Mouse (Mus musculus) lung, embryonic 14.5 days (tissue): ENCODE results near the gene Nrap. TPM values are rescaled to one million over a fixed set of nuclear protein-coding genes. Genes with fewer than 3 reads are reported as not detected.

ENCODE experiments used
- ATAC-seq: fragments of 200-750 bp; cut with Nextera tagmentation; 2 replicates; pipeline ENCODE4 v1.8.0; 2017; ENCODE audit warnings: mild to moderate bottlenecking, moderate TSS enrichment, moderate library complexity; ENCODE audit not compliant: insufficient read depth
- DNase-seq: peaks from one replicate; pipeline ENCODE4 v3.0.0-alpha.2; 2015
- H3K27ac ChIP-seq: fragments of 300-500 bp; sonication (generic); 2 replicates; pipeline ENCODE4 v1.5.1; 2014; ENCODE audit warnings: low read depth, mild to moderate bottlenecking, moderate library complexity
- H3K27me3 ChIP-seq: fragments of 300-500 bp; sonication (generic); 2 replicates; pipeline ENCODE4 v1.6.1; 2014; ENCODE audit warnings: low read length, control low read depth; ENCODE audit not compliant: insufficient read depth
- H3K36me3 ChIP-seq: fragments of 300-500 bp; sonication (generic); 2 replicates; pipeline ENCODE4 v1.6.1; 2014; ENCODE audit warnings: control low read depth; ENCODE audit not compliant: insufficient read depth
- H3K4me1 ChIP-seq: fragments of 300-500 bp; sonication (generic); 2 replicates; pipeline ENCODE4 v1.6.1; 2014; ENCODE audit warnings: antibody characterized with exemption, control low read depth; ENCODE audit not compliant: insufficient read depth
- H3K4me2 ChIP-seq: fragments of 300-500 bp; sonication (generic); 2 replicates; pipeline ENCODE4 v1.6.1; 2014; ENCODE audit warnings: mild to moderate bottlenecking
- H3K4me3 ChIP-seq: fragments of 300-500 bp; sonication (generic); 2 replicates; pipeline ENCODE4 v1.5.1; 2014; ENCODE audit warnings: low read depth, low read length
- H3K9ac ChIP-seq: fragments of 300-500 bp; sonication (generic); 2 replicates; pipeline ENCODE4 v1.6.1; 2014
- H3K9me3 ChIP-seq: fragments of 300-500 bp; sonication (generic); 2 replicates; pipeline ENCODE4 v1.6.1; 2016; ENCODE audit warnings: low read depth, low read length, control low read depth
- CTCF ChIP-seq: IDR thresholded peaks from 2 replicates; pipeline ENCODE4 v1.5.1; 2016; ENCODE audit warnings: antibody characterized with exemption, low read depth
- WGBS: fragments of 180-500 bp; shearing (Covaris S2); extraction: QIAGEN DNeasy Blood & Tissue Kit; methylation state at CpG from one replicate; pipeline ENCODE4 v1.1.7; 2014; 5-methylcytosine and 5-hydroxymethylcytosine counted together
- polyA plus RNA-seq: library from polyadenylated mRNA; unstranded; fragments of >200 nt; fragmentation: Nextera tagmentation; extraction: Ambion mirVana; gene quantifications from 2 replicates; pipeline ENCODE4 v1.2.1, GENCODE M21; 2014

The Nrap gene
- polyA plus RNA-seq, 1 experiment from 2014 or later = 0.18 TPM

DNA sequence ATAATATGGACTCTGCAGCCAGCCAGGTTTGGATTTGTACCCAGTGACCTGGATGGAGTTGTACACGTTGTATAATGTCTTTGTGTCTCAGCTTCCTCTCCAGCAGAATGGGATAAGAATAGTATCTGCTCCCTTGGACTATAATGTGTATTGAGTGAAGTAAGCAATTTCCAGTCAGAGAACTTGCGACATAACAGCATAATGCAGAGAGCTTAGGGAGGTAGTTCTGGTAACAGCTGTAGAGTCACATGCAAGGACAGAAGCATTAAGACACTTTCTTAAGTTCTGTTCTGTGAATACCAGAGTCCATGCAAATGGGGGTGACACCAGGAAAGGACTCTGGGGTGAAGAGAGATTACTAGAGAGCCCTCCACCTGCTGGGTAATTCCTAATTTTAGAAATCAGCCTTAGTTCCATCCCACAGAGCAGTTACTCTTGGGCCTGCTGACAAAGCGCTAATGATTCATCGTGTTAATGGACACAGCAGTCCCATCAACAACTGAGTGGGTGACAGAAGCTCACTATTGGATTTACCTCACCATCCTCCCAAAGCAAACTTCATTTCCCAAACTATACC lies 2.0 kb downstream of the Nrap start:
- Histone ChIP-seq H3K4me2 (no peak overlapping the region), H3K4me1 (no peaks in the 10 kb centered on the region), H3K27me3 (no peaks in the 10 kb centered on the region), H3K36me3 (no peaks in the 10 kb centered on the region), H3K9ac (no peak overlapping the region), H3K4me3 (no peak overlapping the region), H3K27ac (no peak overlapping the region), H3K9me3 (no peaks in the 10 kb centered on the region)
- no peak for DNase-seq
- TF ChIP-seq CTCF = no peak
- ATAC-seq = no peak
- WGBS = 73% methylated on average over 4 of the region's 4 CpGs

DNA sequence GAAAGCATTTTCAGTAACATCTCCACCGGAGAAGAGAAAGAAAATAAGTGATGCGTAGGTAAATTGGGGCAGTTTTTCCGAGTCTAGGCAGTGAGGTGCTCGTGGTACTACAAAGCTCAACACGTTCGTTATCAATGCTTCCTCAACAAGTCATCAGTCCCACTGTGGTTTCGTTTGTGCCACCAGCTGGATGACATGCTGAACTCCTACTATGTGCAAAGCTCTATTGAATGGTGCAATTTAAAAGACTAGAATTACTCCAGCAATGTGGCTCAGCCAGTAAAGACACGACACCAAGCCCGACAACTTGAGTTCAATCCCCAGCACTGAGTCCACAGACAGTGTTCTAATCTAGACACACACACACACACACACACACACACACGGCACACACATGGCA lies 3.7 kb downstream of the Nrap start:
- ATAC-seq = no peak

DNA sequence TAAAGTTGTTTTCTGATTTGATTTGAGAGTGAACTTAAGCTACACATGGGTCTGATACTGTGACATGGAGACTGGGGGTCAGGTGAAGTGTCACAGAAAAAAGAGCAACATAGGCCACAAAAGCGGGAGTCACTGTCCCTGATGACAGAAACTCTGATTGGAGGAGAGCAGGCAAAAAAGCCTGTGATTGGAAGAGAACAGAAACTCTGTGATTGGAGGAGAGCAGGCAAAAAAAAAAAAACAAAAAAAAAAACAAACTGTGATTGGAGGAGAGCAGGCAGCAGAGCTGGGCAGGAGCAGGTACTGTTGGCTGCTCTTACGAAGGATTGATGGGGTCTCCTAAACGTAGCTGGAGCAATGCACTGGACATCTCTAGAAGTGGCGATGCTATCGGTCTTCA lies 4.3 kb downstream of the Nrap start:
- DNase-seq (no peak), ATAC-seq (no peak)
- Histone ChIP-seq H3K4me2 (no peak overlapping the region), H3K27ac (no peak overlapping the region), H3K4me3 (no peak overlapping the region), H3K9ac (no peak overlapping the region), H3K36me3 (no peaks in the 10 kb centered on the region), H3K4me1 (no peaks in the 10 kb centered on the region), H3K9me3 (no peaks in the 10 kb centered on the region), H3K27me3 (no peaks in the 10 kb centered on the region)
- TF ChIP-seq CTCF = no peak
- WGBS = 70% methylated on average over 5 of the region's 5 CpGs

More for the DNA sequence above, 3.7 kb downstream of the Nrap start:
- Histone ChIP-seq H3K9ac (no peak overlapping the region), H3K36me3 (no peaks in the 10 kb centered on the region), H3K27me3 (no peaks in the 10 kb centered on the region), H3K9me3 (no peaks in the 10 kb centered on the region), H3K4me2 (no peak overlapping the region), H3K27ac (no peak overlapping the region), H3K4me1 (no peaks in the 10 kb centered on the region), H3K4me3 (no peak overlapping the region)
- TF ChIP-seq CTCF = no peak
- 91% methylated on average over 10 of the region's 10 CpGs for WGBS
- no peak for DNase-seq

DNA sequence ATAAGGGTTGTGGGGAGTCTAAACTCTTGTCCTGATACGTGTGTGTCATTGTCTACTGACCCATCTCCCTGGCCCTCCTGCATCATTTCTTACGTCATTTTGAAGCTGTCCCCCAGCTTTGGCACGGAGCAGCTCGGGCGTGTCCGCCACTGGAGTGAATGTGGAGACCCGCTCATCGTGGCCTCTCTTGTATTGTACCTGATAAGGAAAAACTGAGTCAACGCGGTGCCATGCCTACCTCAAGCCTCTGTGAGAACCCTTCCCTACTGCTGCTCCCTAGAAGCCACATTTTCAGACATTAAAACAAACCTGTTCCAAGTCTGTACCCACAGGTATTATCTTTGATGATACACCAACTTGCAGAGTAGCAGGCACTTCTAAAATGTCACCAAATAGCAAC lies 8.4 kb downstream of the Nrap start:
- no peak overlapping the region for H3K4me2 ChIP-seq
- H3K36me3 ChIP-seq = no peaks in the 10 kb centered on the region
- no peak overlapping the region for H3K4me3 ChIP-seq
- no peaks in the 10 kb centered on the region for H3K27me3 ChIP-seq
- no peak overlapping the region for H3K27ac ChIP-seq
- H3K4me1 ChIP-seq = no peaks in the 10 kb centered on the region
- no peak for DNase-seq
- ATAC-seq = no peak
- TF ChIP-seq CTCF = no peak
- no peaks in the 10 kb centered on the region for H3K9me3 ChIP-seq
- 88% methylated on average over 10 of the region's 10 CpGs for WGBS
- H3K9ac ChIP-seq = no peak overlapping the region

DNA sequence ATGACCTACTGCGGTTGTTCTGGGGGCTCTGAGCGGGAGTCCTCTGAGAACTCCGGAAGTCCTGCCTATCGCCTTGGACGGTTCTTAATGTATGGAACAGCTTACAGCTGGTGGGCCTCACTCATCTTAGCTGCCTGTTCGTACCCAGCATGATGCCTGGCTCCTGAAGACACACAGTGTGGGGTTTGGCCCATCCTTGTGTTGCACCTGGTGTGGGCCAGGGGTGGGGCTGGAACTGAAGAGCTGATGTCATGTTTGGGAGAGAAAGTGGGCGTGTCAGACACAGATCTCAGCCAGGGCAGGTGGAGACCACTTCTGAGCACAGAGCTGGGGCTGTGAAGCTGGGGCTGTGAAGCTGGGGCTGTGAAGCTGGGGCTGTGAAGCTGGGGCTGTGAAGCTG lies 9.5 kb downstream of the Nrap start:
- no peaks in the 10 kb centered on the region for H3K27me3 ChIP-seq
- no peak for TF ChIP-seq CTCF
- ATAC-seq = no peak
- no peaks in the 10 kb centered on the region for H3K9me3 ChIP-seq
- H3K4me1 ChIP-seq = no peaks in the 10 kb centered on the region
- no peak overlapping the region for H3K4me3 ChIP-seq
- H3K4me2 ChIP-seq = no peak overlapping the region
- no peak overlapping the region for H3K9ac ChIP-seq
- no peak for DNase-seq
- H3K36me3 ChIP-seq = no peaks in the 10 kb centered on the region
- no peak overlapping the region for H3K27ac ChIP-seq
- 63% methylated on average over 7 of the region's 7 CpGs for WGBS

DNA sequence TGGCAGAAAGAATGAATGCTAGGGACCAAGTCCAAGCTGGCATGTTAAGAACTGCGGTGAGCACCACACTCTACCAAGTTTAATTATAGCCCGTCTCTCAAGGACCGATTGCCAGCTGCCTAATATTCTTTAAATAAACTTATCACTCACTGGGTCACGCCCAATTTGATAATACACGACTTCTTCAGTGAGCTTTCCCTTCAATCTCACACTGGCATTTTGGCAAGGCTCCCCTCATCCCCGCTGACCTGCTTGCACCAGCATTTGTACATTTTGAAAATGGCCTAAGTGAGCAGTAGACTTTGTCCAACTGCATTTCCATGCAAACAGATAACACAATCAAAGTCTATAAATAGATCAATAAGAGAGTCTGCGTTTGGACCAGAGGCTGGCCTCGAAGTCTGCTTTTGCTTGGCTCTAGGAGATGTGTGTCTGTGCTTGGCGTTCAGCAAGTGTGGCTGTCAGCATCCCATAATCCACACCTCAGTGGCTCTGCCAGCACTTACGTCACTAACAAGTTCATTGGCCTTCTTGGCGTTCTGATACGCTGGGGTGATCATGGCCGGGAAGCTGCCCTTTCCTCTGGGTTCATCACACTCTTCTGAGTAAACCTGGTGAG lies 11.2 kb downstream of the Nrap start:
- TF ChIP-seq CTCF = no peak
- 40% methylated on average over 13 of the region's 13 CpGs for WGBS

DNA sequence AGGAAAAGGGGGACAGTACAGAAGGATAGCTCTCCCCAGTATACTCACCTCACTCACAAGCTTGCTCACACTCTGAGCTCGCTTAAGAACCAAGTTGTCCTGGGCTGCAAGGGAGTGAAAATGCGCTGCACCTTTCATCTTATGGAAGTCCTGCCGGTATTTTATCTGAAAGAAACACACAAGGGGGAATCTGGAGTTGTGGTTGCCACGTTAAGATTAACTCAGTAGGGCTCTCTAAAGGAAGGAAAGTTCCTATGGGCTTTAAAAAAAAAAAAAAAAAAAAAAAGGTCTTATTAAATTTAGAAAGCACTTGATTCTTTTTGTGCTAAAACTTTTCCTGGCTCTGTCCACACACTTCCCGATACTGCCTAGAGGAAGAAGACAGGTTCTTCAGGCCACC lies 11.8 kb downstream of the Nrap start:
- H3K9ac ChIP-seq = no peak overlapping the region
- H3K36me3 ChIP-seq = no peaks in the 10 kb centered on the region
- no peaks in the 10 kb centered on the region for H3K27me3 ChIP-seq
- DNase-seq (no peak), ATAC-seq (no peak)
- WGBS = 73% methylated on average over 5 of the region's 5 CpGs
- TF ChIP-seq CTCF = no peak
- H3K4me2 ChIP-seq = no peak overlapping the region
- H3K4me1 ChIP-seq = no peaks in the 10 kb centered on the region
- H3K4me3 ChIP-seq = no peak overlapping the region
- H3K27ac ChIP-seq = no peak overlapping the region
- H3K9me3 ChIP-seq = no peaks in the 10 kb centered on the region

More for the DNA sequence above, 11.2 kb downstream of the Nrap start:
- Histone ChIP-seq H3K4me1 (no peaks in the 10 kb centered on the region), H3K9ac (no peak overlapping the region), H3K4me3 (no peak overlapping the region), H3K27me3 (no peaks in the 10 kb centered on the region), H3K4me2 (no peak overlapping the region), H3K36me3 (no peaks in the 10 kb centered on the region), H3K9me3 (no peaks in the 10 kb centered on the region), H3K27ac (no peak overlapping the region)
- DNase-seq = no peak
- no peak for ATAC-seq
